Mouse (Mus musculus): ENCODE data around the gene Kcnab3.
A peak's percentile ranks its signal among the peaks of the same experiment; 100 is the strongest.
"Not testable (repeated sequence)": the region's sequence is repeated elsewhere in the genome, so short reads cannot be mapped to it uniquely, and the experiment has no call there.

Kcnab3 gene

GRCm38 (mm10) chr11:69325628-69326407 lies at the start of gene Kcnab3:
TSS of gene Kcnab3 (plus strand) at chr11:69326258.
- peak; percentile 91 for DNase-seq

GRCm38 (mm10) chr11:69277267-69277666 lies 48.8 kb upstream of the Kcnab3 start:
- no peak for DNase-seq

DNA sequence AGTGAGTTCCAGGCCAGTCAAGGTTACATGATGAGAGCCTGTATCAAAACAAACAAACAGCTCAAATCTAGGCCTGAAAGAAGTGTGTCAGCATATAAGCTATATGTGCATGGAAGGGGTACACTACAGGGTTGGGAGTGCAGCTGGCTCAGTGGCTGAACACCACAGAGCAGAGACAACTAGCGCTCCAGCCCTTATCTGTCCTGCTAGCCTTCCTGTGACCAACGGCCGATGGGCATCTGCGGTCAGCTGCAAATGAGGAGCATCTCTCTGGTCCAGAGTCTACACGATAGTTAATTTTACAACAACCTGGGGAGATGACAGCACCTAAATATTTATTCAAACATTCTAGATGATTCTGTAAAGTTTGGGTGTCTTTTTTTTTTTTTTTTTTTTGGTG lies 34.9 kb upstream of the Kcnab3 start:
- DNase-seq, result no peak

- no peak for DNase-seq
Measured at GRCm38 (mm10) chr11:69295286-69295685, 30.8 kb upstream of the Kcnab3 start.

DNA sequence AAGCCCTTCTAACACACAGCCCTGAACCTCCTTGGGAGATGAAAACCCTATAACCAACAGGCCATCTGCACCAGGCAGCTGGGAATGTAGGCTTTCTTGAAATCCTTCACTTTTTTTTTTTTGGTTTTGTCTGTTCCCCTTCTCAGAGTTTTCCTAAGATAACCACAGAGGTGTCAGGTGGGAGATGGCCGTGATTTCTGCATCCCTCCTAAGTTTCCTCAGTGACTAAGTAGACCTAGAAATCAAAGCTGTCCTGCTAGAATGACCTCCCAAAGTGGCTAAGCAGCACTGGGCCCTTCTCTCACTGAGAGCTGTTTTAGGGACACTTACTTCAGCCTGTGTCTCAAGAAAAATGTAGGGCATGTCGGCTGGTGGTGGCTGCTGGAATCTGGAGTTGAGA lies 28.3 kb upstream of the Kcnab3 start:
- no peak for DNase-seq

DNA sequence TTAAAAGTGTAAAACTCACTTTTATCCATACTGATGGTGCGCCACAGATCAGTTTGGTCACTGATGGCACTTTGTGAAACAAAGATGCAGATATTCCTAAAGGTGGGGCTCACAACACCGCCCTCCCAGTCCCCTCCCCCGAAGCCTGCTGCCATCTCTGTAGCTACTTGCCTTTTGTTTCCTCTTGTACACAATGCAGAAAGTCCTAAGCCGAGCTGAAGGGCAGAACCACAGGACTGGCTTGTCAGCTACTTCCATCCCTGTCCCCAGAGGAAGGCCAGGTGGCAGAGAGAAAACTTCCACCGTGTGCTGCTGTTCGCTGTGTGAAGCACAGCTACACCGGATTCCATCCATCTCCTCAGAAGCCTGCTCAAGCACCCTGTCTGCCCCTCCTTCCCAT lies 27.8 kb upstream of the Kcnab3 start:
- DNase-seq, result no peak

GRCm38 (mm10) chr11:69302817-69303216 lies 23.2 kb upstream of the Kcnab3 start:
- DNase-seq, result no peak

DNA sequence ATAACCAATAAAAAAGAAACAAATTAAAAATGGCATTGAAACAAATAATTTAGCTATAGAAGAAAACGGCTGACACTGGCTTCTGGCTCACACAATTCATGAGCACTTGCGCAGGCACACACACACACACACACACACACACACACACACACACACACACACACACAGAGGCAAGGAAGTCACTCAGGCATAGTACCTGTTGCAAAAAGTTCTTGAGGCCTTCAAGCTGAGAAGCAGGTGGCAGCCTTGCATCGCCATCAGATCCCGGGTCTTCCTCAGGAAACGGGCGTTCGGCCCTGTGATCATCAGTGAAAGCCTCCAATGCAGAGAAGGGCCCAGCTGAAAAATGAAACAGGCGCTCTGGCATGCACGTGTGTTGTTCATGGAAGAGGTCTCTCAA lies 20.8 kb upstream of the Kcnab3 start:
- DNase-seq, result no peak

GRCm38 (mm10) chr11:69306039-69306438 lies 20.0 kb upstream of the Kcnab3 start:
- DNase-seq, result no peak

DNA sequence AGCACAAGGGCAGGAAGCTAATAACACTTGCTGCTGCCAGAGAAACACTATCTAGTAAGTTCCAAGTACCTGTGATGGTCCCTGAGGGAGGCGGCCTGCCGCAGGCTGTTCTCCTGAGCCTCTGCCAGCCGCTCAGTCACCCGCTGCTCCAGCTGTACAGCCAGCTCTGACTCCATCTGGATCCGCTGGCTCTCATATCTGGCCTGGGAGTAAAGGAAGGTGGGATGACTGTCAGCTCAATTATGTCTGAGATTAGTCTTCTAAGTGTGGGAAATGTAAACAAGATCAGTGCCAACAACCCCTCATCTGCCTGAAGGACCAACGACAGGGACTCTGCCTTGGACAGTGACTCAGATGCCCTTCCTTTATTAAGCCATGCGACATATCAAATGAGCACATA lies 14.8 kb upstream of the Kcnab3 start:
- DNase-seq, result no peak

GRCm38 (mm10) chr11:69316361-69316760 lies 9.7 kb upstream of the Kcnab3 start:
- DNase-seq, result no peak

GRCm38 (mm10) chr11:69318000-69318399 lies 8.1 kb upstream of the Kcnab3 start:
- not testable (repeated sequence) for DNase-seq

DNA sequence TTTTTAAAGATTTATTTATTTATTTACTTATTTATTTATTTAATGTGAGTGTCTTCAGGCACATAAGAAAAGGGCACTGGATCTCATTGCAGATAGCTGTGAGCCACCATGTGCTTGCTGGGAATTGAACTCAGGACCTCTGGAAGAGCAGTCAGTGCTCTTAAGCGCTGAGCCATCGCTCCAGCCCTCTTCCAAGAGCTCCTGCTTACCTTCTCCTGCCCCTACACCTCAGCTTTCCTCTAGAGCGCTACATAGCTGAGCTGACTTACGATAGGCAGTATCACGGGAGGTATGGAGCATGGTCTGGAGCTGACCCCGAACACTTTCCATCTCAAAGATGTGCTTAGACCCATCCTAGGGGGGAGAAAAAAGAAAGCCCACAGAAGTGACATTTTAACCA lies 4.5 kb upstream of the Kcnab3 start:
- no peak for DNase-seq

DNA sequence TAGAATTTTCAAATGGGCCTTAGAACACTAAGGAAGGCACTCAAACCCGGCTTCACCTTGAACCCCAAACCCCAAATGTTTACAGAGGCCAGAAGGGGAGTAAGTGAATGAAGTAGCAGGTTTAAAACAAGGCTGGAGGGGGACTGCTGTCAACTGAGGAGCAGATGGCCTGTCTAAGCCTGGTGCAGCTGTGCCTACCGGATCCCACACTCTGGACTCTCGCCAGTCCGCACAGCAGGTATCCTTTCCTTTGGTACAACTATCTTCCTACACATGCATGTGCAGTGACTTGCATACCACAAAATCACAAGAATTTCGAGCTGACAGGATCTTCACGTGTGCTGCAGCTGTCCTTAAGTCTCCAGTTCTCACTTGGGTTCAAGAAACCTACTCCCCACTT lies 4.0 kb upstream of the Kcnab3 start:
- DNase-seq, result no peak

- DNase-seq, result peak; percentile 31
Measured at GRCm38 (mm10) chr11:69322693-69323471, 3.2 kb upstream of the Kcnab3 start.

DNA sequence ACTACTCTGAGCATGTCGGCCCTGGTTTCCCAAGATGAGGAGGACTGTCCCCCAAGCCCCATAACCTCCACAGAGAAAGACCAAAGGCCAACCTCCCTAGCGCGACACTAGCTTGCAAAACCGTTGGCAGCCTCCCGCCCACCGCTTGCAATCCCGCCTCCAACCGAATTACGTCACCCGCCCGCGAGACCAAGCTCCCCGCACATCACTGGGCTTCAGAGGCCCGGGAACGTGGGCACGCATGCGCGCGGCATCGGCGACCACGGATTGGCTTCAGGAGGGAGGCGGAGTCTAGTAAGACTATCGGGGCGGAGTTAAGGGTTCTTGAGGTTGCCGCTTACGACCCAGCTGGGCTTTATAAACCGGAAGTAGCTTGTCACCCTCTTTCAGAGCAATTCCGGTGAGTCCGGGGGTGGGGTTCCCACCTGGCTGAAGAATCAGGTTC lies 2.4 kb upstream of the Kcnab3 start, which contains the start of the genes Cntrob and Trappc1:
Gene Cntrob, minus strand, starts transcription at position 109 of the 445 bp plus-strand sequence.
Gene Trappc1, plus strand, starts transcription at position 314 of the 445 bp plus-strand sequence.
- DNase-seq, result peak; percentile 100

GRCm38 (mm10) chr11:69324749-69325148 lies 1.3 kb upstream of the Kcnab3 start:
- no peak for DNase-seq

GRCm38 (mm10) chr11:69326408-69327156 lies 524 bp downstream of the Kcnab3 start:
- peak; percentile 63 for DNase-seq

DNA sequence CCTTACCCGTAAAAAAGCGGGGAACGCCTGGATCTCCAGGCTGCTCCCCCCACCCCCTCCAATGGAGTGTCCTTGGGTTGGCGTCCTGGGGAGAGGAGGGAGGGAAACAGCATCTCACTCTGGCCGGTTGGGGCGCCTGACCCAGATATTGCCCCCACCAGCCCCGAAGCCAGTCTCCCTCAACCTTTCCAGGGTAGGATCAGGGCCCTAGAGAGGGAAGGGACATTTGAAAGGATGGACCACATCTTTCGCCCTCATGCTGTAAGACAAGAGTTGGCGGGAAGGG lies 1.0 kb downstream of the Kcnab3 start:
- DNase-seq, result no peak

- DNase-seq, result no peak
Measured at GRCm38 (mm10) chr11:69327648-69328047, 1.6 kb downstream of the Kcnab3 start.

- no peak for DNase-seq
Measured at GRCm38 (mm10) chr11:69328517-69328916, 2.5 kb downstream of the Kcnab3 start.

DNA sequence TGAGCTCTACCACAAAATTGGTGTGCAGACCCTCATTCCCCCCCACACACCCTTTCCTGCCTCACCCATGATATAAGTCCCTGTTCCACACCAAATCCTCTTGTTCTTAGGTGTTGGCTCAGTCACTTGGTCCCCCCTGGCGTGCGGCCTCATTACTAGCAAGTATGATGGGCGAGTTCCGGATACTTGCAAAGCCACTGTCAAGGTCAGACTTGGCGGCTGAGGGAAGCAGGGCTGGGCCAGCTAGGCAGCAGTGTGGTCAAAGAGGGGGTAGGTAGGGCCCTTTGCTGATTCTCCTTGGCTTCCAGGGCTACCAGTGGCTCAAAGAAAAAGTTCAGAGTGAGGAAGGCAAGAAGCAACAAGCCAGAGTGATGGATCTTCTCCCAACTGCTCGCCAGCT lies 5.1 kb downstream of the Kcnab3 start:
- no peak for DNase-seq

DNA sequence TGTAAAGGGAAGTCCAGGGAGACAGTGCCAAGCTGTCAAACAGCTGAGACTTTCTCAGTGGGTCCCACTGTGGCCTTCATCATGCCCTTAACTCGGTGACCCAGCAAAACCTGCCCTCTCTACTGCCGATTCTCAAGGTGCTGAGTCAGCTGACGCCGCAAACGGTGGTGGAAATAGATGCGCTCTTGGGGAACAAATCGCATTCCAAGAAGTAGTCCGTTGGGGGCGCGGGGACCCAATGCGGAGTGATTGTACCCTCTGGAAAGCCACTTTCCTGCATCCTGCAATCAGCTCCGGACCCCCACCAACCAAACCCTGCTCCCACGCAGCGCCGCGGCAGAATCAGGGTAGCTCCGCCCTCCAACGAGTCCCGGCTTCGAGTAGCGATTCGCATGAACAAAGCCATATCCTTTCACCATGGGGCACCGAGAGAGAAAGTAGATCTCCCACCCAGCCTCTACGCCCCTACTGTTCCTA lies 5.9 kb downstream of the Kcnab3 start:
- DNase-seq, result peak; percentile 84
